Mouse (Mus musculus) MEL (cell line): ENCODE data around the gene Mettl23.

Experiments used
- TAL1 ChIP-seq: IDR thresholded peaks from 2 replicates; pipeline ENCODE4 v1.6.1; 2012; ENCODE audit warnings: mild to moderate bottlenecking, inconsistent platforms, low read length, moderate library complexity, mixed read lengths
- ZC3H11A ChIP-seq: IDR thresholded peaks from 2 replicates; pipeline ENCODE4 v1.6.1; 2012; ENCODE audit warnings: low read depth, mild to moderate bottlenecking, inconsistent platforms, low read length, improper control_type of control experiment
- ZMIZ1 ChIP-seq: IDR thresholded peaks from 2 replicates; pipeline ENCODE4 v1.6.1; 2012; ENCODE audit warnings: low read depth, mild to moderate bottlenecking, inconsistent platforms, low read length, improper control_type of control experiment, moderate library complexity

DNA sequence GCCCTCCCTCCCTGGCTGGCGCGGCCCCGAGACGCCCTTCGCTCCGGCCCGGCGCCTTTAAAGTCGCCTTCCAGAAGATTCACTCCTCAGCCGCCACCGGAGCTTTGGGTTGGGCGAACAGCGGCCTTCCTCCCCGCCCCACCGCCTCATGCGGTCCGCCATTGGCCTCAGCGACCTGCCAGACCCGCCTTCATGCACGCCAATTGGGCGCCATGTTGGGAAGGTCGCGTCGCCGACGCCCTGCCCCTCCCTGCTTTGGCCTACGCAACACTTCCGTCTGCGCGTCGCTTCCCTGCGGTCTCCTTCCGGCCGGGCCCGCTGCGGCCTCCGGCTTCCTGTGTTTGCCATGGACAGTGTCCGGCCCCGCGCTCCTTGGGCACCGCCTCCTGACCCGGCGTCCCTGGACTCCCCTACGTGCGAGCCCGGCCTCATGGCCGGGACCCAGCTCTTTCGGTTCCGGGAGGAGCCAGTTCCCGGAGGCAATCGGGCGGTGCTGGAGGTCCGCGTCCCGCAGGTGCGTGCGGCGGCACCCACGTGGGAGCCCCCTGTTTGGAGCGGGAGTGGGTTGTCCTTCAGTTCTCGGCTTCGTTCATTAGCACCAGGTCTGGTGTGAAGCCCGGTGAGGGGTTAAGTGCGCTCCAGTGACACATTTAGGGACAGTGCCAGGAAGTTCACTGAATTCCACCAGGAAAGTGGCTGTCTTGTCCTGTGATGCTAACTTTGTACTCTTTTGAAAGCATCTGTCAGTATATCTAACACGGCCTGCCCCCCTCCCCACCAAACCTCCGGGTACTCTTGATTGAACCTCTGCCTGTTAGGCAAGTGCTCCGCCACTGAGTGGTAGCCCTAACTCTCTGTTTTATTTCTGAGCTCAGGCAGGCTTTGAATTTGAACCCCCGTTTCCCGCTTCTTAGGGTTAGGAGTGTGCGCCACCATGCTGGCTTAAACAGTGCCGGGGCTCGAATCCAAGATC lies at the start of gene Mettl23, which contains the start of gene Jmjd6:
- no peak for TF ChIP-seq TAL1
- TF ChIP-seq ZMIZ1 = no peak; the same call in 1 of the 2 replicates
- TF ChIP-seq ZC3H11A = no peak
